Comparison of ENCODE assay signal across 16 mouse cellular contexts in genomic region chr1:73672239-73672638, GRCm38 (mm10).
DNase-seq lines count a peak whose midpoint lies in the region; TF ChIP-seq lines count a peak whose summit lies in the region.
"Had no signal": no experiment of that assay in that cellular context is flagged by ENCODE, and none has a peak within 500 bp of the region (broad histone marks: within the 10 kb centered on the region; RNA-seq: fewer than 3 reads in every experiment).

No protein-coding gene starts in this region.

- DNase-seq in lung, adult 18-20 months, result peak; percentile 8 to 33
- DNase-seq in lung, adult 2 months, result no peak
- peak; percentile 52 to 65 for DNase-seq in adrenal gland, postnatal 36 days
- DNase-seq in heart, embryonic 10.5 days (ENCODE audit: low spot score), result peak; percentile 76
- peak; percentile 85 for DNase-seq in heart, postnatal 4 days
- no peak for DNase-seq in spleen, postnatal 36 days (ENCODE audit: low spot score in 2 of 2)
- DNase-seq in cerebellum, adult 8-10 months, result no peak
- DNase-seq in midbrain, embryonic 10.5 days (ENCODE audit: low spot score), result no peak
- DNase-seq: cerebellum, adult 11 months; layer of hippocampus, postnatal 36 days; lung, postnatal 10 days; thymus, adult 2 months had no signal

- no peak for TF ChIP-seq CTCF in lung, adult 2 months (IDR thresholded peaks at IDR 0.05; ENCODE audit: insufficient read depth, low read length)

- no peaks in the 10 kb centered on the region for H3K4me1 ChIP-seq in lung, adult 2 months (ENCODE audit: control insufficient read depth, insufficient read depth, low read length)
- H3K4me1 ChIP-seq in heart, embryonic 10.5 days, result peaks cover 30% of the 10 kb centered on the region
- H3K4me1 ChIP-seq in midbrain, embryonic 10.5 days, result peaks cover 15% of the 10 kb centered on the region
- H3K4me1 ChIP-seq: hindbrain, embryonic 13.5 days; limb, embryonic 15.5 days had no signal

- H3K9me3 ChIP-seq in heart, embryonic 10.5 days, result no peaks in the 10 kb centered on the region
- peaks cover 8% of the 10 kb centered on the region; the same call in 1 of the 2 replicates for H3K9me3 ChIP-seq in midbrain, embryonic 10.5 days (replicated peaks)
- H3K9me3 ChIP-seq: limb, embryonic 15.5 days had no signal

- H3K36me3 ChIP-seq in heart, embryonic 10.5 days, result no peaks in the 10 kb centered on the region
- no peaks in the 10 kb centered on the region for H3K36me3 ChIP-seq in midbrain, embryonic 10.5 days
- H3K36me3 ChIP-seq: hindbrain, embryonic 13.5 days; limb, embryonic 15.5 days had no signal

- no peak for TF ChIP-seq POLR2A in lung, adult 2 months (IDR thresholded peaks at IDR 0.05; ENCODE audit: borderline replicate concordance, extremely low read depth, low read depth, low read length)

- no peak overlapping the region for H3K4me3 ChIP-seq in lung, adult 2 months (replicated peaks; ENCODE audit: extremely low read depth, low read depth, low read length)
- H3K4me3 ChIP-seq in heart, embryonic 10.5 days, result no peak overlapping the region
- no peak overlapping the region for H3K4me3 ChIP-seq in midbrain, embryonic 10.5 days
- H3K4me3 ChIP-seq: erythroblast, embryonic 14.5 days; hindbrain, embryonic 13.5 days; limb, embryonic 15.5 days had no signal

- H3K27me3 ChIP-seq in heart, embryonic 10.5 days (ENCODE audit: insufficient read depth, poor library complexity, severe bottlenecking), result no peaks in the 10 kb centered on the region
- no peaks in the 10 kb centered on the region for H3K27me3 ChIP-seq in midbrain, embryonic 10.5 days (ENCODE audit: low read depth, poor library complexity, severe bottlenecking)
- H3K27me3 ChIP-seq: limb, embryonic 15.5 days had no signal

- 76% methylated on average over 4 of the region's 4 CpGs for WGBS in lung, adult 2 months
- WGBS in heart, embryonic 10.5 days, result 41% methylated on average over 4 of the region's 4 CpGs
- WGBS in midbrain, embryonic 10.5 days, result 93% methylated on average over 4 of the region's 4 CpGs

- peak overlapping the region; percentile 49; the same call in 1 of the 2 replicates for H3K27ac ChIP-seq in heart, embryonic 10.5 days
- no peak overlapping the region; the same call in 1 of the 2 replicates for H3K27ac ChIP-seq in midbrain, embryonic 10.5 days (replicated peaks)
- H3K27ac ChIP-seq: hindbrain, embryonic 13.5 days; kidney, postnatal 0 days; limb, embryonic 15.5 days had no signal

Comparison
In these comparisons a context has a peak if more than half of its experiments do, and no peak if none do; other contexts are left out.
1. DNase-seq: peak in lung, adult 18-20 months (2 of 2), adrenal gland, postnatal 36 days (2 of 2), heart, embryonic 10.5 days (single experiment) and heart, postnatal 4 days (single experiment); none in lung, adult 2 months (single experiment), spleen, postnatal 36 days (0 of 2), cerebellum, adult 8-10 months (single experiment) and midbrain, embryonic 10.5 days (single experiment).